Mouse (Mus musculus): ENCODE results near the gene Ctnnbl1.

The Ctnnbl1 gene

DNA sequence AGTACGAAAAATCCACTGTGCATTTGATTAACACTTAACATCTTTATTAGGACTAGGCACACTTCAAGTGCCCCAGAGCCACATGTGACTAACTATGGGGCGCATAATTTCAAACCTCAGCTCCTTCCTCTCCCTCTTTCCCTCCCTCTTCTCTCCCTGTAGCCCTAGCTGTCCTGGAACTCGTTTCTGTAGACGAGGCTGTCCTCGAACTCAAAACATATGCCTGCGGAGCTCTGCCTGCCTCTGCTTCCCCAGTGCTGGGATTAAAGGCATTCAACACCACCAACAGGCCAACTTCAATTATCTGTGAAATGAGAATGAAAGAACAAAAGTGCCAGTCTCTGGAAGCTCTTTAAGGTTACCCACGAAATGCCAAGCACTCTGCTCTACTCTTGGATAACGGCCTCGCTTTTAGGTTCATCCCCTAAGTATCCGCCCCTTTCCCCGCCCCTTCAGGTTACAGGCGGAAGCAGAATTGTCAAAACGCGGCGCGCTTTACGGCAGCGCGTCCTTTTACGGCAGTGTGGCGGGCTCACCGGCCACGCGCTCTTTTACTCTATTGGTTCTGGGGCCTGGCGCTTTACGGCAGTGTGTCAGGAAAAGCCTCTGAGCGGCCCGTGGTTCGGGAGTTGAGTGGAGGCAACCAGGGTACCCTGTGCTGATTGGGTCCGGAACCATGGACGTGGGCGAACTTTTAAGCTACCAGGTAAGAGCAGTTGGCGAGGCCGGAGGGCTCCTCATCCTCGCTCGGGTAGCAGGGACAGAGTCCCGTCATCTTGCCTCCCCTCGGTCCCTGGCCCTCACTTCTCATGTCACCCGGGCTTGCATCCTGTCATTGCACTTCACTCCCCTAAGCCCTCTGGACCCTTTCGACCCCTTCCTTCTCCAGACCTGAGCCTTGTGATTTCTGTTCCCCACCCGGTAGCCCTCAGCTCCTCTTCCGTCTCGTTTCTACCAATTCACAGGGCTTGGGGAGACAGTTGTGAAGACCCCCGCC, at the start of gene Ctnnbl1:
TSS of gene Ctnnbl1 (plus strand) at position 548 of the 997 bp plus-strand sequence.
- DNase-seq, result peak; percentile 99 to 100

DNA sequence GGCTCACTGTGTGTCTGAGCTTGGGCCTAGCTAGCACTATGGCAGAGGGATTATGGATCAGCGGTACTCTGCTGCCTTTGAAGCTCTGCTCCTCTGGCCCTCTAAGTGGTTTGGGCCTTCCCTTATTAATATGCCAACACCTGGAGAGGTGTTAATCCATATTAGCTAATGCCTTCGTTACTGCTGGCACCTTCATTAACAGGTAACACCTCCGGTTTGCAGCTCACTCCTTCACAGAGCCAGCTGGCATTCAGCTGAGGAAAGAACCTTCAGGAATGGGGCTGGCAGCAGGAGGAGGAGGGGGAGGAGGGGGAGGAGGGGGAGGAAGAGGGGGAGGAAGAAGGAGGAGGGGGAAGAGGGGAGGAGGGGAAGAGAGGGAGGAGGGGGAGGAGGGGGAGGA, 49.7 kb upstream of the Ctnnbl1 start:
- DNase-seq, result no peak

DNA sequence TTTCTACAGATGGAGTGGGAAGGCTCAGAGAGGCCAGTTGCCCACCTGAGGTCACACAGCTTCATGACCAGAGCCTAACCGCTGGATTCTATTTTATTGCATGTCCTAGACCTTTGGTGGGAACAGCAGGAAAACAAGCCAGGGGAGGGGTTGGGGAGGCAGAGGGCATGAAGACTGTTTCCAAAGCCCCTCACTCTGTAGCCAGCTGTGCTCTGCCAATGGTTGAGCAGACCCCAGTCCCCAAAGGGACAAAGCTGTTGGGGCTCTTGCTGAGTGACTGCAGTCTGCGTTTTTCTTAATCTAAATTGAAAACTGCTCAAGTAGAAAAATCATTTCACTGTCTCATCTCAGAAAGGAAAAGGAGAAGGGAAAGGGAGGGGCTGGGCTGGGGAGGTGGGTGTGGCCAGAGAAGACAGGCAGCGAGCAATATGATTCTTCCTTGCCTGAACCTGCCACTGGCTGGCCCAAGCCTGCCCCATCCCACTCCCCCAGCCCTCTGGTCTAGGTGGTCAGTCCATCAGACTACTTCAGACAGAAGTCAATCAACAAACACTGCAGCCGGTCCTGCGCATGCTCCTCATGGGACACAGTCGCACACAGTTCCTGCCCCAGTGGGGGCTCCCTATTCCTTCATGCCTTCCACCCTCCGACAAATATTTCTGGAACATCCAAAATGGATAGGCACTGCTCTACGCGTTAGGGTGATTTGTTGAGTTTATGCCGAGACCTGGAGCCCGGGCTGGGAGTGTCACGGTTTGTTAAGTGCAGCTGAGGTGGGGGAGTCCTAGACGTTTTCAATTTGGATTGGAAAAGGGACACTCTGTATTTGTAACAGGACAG, 45.7 kb upstream of the Ctnnbl1 start:
- no peak for DNase-seq

DNA sequence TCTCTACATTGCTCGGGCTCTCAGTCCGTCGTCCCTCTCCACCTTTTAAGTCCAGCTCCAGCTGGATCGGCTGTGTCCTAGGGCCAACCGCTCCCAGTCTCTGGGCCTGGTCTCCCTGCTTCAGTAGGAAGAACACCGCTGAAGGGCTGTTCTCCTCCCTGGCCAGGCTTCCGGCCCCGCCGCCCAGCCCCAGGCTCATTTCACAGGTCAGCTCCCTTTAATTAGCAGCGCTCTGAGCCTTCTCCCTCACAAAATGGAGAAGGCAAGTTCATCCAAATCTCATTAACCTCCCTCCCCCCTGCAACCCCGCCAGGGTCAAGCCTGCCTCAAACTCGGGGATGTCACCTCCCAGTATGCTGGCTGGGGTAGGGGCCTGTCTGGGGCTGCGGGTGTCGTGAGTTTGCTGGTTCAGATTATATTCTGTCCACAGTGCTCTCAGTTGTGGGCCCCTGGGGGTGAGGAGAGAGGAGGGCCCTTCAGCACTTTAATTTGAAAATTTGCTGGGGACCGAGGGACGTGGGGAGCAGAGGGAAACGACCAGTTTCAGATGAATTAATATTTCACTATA, 44.8 kb upstream of the Ctnnbl1 start:
- no peak for DNase-seq

DNA sequence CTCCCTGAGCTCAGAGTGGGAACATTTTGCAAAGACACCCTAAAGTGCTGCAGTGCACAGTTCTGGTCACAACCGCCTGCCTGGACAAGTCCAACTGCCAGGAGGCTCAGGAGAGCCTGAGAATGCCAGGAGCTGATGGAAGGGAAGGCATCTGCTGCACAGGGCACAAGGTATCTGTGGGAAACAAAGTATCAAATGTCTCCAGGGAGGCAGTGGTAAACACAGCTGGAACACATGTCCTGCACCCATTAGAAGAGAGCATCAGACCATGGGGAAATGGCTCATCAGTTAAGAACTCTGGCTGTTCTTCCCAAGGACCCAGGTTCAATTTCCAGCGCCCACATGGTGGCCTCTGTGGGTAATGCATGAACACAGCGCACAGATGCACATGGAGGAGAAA, 43.6 kb upstream of the Ctnnbl1 start:
- DNase-seq, result no peak

DNA sequence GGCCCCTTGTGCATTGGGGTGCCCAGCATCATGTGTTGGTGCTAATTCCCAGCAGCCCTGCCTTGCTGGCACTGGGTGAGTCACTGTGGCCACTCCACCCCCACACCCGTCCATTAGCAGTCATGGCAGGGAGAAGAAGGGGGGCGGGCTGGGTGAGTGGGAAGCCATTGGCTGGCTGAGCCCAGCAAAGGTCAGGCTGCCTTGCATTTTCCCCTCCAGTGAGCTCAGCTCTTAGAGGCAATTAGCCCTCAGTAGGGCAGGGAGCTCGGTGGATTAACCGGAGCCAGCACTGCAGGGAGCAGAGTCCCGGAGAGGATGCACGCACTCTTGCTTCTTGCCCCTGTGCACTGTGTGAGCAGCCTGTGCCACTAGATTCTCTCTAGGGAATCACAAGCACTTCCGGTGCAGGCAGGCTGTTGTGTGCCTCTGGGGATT, 40.9 kb upstream of the Ctnnbl1 start:
- no peak for DNase-seq

DNA sequence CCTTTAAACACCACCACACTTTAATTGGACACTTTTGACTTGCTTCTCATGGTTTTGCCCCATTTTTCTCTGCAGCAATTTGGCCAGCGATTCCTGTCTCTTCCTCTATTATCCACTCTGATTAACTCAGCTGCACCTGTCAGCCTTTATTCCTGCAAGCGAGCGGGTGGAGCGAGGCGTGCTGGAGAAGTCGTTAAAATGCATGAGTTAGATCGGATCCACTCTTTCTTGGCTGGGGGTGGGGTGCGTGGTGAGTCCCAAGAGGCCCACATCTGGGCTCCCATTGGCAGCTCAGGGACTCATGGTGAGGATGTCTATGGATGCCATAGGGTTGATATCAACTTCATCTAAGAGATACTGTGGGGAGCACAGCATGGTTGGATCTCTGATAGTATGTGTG, 34.0 kb upstream of the Ctnnbl1 start:
- no peak for DNase-seq

DNA sequence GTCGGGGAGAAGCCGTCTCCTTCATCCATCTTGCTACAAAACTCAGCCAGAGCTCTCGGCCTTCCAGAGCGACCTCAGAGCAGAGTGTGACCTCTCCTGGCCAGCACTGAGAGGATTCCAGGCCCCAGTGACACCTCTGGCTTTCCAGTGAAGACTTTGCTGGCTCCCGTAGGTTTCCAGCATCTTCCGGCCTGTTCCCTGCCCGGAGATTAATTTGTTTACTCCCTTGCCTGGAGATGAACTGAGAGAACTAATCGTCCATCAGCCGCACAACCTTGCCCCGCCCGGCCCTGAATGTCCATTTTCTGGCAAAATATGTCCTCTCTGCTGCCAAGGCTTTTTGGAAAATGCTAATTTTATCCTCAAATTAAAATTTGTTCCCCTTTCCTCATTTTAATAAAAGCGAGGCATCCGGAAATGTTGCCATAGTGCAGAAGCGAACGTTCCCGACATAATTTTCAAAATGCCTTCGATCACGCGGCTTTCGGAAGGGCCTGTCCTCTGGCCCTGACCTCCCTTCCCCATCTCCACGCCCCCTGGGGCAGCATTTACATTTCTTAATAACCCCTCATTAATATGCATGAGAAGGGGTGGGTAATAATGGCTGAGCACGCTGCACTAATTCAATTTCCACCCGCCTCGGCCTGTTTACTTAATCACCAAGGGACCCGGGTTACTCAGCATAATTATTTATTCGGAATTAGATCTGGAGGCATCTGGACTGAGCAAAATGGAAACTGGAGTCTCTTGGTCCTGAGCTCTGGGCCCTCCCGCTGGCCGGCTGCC, 32.0 kb upstream of the Ctnnbl1 start:
- peak in 1 of 2 experiments; percentile 19 for DNase-seq

DNA sequence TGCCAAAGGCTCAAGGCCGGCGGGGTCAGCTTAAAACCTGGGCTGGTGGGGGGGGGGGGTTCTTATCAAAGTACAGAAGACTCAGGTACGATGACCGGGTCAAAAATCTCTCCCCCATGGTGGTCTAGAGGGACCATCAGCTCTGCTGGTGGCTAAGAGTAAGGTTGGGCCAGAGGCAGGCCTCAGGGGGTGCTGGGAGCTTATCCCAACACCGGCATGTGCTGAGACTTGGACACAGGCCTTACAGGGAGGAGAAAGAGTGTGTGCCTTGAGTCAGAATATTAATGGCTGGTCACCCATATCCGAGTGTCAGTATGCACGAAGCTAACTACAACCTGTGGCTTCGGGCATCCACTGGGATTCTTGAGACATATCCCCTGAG, 31.4 kb upstream of the Ctnnbl1 start:
- DNase-seq, result no peak

DNA sequence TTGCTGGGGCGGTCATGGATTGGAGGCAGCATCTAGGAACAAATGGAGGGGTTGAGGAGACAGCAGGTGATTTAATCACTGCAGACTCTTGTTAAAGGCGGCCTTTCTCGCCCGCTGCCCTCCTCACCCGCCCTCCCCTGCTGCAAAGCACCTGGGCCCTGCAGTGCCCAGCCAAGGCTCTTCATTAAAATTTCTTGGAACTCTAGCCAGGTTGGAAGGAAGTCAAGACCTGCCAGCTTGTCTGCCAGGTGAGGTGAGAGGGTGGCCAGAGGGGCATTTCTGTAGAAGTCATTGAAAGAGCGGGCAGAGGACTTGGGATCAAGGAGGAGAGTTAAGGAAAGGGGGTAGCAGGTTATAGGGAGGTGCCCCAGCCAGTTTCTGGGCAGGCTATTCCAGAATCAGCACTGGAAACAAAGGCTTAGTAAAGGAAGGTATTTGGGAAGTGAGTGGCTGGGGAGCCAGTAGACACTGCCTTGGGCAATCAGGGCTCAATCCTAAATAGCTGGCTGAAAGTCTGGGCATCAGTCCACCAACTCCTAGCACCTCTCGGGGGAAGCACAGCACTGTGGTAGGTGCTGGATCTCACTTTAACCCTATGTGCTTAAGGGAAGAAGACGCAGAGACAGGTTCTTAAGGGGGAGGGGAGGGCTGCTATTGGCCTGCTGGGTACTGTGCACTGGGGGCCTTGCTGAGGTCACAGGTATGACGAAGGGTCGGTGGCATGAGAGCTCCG, 29.8 kb upstream of the Ctnnbl1 start:
- DNase-seq, result peak in 1 of 2 experiments; percentile 34

DNA sequence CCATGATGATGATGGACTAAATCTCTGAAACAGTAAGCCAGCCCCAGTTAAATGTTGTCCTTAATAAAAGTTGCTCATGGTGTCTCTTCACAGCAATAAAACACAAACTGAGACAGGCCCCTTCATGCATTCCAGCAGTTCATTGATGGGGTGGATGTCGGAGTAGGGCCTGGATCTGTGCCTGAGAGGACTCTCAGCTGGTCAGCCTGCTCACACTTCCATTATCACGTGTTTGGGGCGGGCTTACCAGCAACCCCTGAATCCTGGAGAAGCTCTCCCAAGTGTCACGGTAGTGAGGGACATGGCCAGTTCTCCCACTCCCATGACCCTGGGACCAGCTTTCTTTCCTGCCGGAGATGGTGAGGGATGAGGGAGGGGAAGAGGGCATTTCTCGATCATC, 24.5 kb upstream of the Ctnnbl1 start:
- no peak for DNase-seq

DNA sequence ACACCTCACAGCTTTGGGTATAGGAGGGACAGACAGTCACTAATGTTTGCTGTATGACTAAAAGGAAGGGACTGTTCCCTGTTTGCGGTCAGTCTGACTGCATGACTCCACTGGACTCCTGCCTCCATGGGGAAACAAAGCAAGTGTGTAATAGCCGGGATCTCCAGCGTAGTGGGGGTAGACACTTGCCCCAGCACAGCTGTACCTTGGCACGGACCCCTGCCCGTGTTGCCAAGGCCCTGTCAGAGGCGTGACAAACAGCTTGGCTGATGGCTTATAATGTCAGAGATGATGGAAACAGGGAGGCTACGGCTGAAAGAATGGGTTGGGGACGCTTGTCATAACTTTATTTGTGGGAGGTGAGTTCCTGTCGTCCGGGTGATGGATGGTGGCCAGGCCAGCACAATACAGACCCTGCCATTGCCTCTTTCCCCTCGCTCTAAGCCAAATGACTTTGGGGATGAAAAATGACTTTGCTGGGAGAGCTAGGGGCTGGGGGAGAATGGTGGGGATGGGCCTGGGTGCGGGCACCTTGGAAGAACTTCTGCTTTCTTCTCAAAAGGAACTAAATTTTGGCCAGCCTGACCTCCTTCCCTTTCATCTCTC, 21.5 kb upstream of the Ctnnbl1 start:
- DNase-seq, result no peak

DNA sequence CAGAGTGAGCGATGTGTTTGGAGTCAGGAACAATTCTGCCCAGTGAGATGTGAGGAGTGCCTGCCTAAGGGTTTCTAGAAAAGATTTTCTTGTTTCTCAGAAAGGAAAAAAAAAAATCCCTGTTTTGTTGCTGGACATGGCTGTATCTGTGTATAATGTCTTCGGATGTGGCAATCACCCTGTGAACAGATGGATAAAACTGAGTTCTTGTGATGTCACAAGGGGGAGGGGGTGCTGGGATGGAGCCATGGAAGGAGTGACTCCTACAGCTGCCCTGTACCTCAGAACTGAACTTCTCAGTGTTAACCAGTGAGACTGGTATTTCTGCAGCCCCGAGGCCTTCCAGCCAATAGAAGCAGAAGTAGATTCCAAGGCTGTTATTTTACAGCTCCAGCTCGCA, 18.8 kb upstream of the Ctnnbl1 start:
- DNase-seq, result no peak

DNA sequence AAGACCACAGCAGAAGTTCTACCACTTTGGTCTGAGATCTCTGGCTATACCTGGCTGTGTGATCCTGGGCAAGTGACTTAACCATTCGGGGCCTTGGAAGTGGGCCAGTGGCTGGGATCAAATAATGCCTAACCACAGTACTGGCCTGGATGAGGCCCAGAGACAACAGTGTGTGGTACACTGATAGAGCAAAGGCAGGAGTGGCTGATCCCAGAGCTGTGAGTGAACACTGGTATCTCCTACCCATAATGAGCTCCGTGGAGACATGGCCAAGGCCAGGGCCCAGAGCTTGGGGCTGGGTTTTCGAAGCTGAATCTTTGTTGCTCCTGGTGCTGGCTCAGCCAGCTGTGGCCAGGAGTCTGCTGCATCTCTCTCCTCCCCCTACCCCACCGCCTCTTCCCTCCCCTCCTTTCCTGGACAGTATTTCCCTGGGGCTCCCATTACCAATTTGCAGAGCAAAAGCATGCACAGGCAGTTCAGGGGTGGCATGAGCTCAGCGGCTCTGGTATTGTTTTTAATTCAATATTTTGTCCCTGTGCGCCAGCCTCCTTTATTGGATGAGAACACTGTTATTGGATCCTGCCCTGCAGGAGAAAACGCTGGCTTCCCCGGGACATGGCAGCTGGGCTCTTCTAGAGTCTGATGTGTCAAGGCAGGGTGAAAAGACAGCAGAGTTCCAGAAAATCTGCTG, 13.2 kb upstream of the Ctnnbl1 start:
- no peak for DNase-seq

DNA sequence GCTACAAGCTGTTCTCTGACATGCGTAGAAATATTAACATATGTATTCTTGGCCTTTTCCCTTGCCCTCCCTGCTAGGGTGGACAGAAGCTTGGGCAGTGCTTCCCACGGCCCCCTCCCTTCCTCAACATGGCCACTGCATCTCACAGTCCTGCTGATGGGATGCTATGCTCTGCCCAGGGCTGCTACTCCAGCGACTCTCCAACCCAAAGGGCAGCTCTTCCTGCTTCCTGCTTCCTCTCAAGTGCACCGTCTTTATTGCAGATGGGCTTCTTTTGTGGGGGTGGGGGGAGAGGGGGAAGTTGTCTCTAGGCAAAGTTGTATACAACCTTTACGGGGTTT, 12.7 kb upstream of the Ctnnbl1 start:
- DNase-seq, result no peak

DNA sequence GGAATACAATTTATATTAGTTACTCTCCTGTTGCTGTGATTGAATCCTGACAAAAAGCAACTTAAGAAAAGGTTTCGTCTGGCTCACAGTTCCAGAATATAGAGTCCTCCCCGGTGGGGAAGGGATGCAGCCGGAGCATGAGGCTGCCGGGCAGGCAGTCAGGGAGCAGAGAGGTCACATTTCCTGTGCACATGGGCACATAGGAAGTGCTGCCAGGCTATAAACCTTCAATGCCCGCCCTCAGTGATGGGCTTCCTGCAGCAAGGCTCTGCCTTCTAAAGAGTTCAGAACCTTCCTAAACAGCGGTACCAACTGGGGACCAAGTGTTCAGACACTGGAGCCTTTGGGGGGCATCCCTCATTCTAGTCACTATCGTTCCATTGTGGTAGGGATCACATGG, 7.4 kb downstream of the Ctnnbl1 start:
- no peak for DNase-seq

DNA sequence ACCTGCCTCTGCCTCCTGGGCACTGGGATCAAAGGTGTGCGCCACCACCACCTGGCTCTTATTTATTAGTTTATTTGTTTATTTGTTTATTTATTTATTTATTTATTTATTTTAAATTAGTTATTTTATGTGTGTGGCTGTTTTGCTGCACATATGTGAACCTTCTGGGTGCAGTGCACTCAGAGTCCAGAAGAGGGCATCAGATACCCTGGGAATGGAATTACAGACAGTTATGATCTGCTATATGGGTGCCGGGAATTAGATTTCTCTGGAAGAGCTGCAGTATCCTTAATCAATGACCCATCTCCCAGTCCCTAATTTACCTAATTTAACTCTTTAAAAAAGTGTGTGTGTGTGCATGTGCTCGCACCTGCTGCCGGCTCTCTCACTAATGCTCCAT, 8.5 kb downstream of the Ctnnbl1 start:
- no peak for DNase-seq

DNA sequence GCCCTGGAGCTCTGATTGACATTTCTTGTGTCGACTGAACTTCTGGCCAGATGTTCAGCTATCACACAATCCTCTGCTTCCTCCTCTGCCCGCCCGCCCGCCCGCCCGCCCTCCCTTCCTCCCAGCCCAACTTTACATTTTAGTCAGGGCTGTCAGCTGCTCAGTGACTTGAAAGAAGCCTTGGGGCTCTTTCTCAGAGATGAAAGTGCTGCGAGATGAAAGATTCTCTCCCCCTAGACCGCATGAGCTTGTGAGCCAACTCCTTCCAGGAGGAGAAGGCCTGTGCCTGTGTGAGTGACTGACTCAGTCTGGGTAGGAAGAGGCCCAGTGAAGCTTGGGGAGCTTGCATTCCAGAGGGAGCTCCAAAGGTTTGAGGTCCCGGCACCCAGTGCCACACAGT, 9.4 kb downstream of the Ctnnbl1 start:
- DNase-seq, result no peak

DNA sequence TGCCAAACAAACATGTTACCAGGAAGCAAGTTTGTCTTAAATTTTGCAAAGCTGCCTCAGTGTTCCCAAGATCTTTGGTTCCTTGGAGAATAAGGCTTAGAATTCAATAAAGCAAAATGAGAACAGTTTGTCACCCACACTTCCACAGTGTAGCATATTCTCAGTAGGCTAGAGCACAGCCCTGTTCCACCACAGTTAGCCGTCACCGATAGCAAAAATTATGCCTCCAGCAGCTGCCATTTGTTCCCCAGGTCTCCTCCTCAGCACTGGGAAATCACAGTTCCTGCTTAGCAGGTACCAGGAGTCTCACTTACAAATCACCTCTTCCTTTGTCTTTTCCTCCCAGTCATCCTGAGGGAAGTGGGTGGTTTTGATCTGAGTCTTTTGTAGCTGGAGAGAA, 10.8 kb downstream of the Ctnnbl1 start:
- DNase-seq, result no peak

DNA sequence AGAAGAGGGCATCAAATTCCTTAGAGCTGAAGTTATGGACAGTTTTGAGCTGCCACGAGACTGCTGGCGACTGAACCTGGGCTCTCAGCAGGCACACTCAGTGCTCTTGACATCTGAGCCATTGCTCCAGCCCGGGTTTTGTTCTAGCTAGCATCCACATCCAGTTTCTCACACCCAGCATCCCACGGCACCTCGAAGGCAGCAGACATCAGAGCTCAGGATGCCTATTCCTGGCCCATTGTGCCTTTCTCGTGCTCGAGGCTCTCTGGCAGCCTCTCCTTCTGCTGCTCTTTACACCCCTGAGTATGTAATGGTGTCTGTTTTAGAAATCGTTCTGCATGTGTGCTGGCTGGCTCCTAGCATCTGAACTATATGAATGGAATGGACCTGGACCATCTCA, 13.3 kb downstream of the Ctnnbl1 start:
- DNase-seq, result no peak
